In the genomic region with DNA sequence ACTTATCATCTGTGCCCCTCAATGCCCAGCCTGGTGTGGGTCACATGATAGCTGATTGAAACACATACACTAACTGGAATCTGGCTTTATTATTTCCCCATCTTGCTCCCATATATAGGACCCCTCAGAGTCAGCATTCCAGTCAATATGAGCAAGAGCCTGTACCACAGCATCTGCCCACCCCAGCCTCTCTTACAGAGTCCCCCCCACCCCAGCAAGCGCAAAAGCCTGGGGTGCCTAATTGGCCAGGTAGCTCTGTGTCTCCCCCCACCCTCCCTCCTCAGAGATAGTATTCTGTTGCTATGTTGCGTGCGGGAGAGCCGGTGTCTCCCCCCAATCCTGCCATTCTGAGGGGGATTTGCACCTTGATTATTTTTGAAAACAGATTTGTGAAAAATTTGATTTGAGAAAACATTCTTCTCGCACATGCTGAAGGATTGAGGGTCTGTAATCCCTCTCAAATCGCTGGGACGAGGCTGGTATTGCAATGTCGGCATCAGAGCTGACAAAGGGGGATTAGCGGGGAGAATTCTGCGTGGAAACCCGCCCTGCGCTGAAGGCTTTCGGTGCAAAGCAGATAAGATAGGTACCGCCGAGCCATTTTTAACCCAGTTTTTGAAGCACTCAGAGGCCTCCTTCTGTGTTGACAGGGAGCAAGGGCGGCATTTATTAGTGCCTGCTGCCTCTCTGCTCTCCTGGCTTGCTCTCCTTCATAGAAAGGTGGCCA, we compare ENCODE assay signal across 24 mouse cellular contexts.
A peak's percentile ranks its signal among the peaks of the same experiment; 100 is the strongest.
DNase-seq lines count a peak whose midpoint lies in the region; ATAC-seq and TF ChIP-seq lines count a peak whose summit lies in the region.
"Had no signal": no experiment of that assay in that cellular context is flagged by ENCODE, and none has a peak within 500 bp of the region (broad histone marks: within the 10 kb centered on the region; RNA-seq: fewer than 3 reads in every experiment).

No protein-coding gene starts in this region.

- no peaks in the 10 kb centered on the region for H3K27me3 ChIP-seq in forebrain, embryonic 14.5 days (replicated peaks; ENCODE audit: control insufficient read depth, insufficient read depth, low read length)
- H3K27me3 ChIP-seq in forebrain, embryonic 11.5 days (ENCODE audit: control insufficient read depth, insufficient read depth, low read length) = no peaks in the 10 kb centered on the region
- 0 out of 2 replicates have a peak, but pooled peaks cover 5% of the 10 kb centered on the region for H3K27me3 ChIP-seq in heart, embryonic 15.5 days
- H3K27me3 ChIP-seq in forebrain, embryonic 16.5 days (replicated peaks; ENCODE audit: control insufficient read depth, insufficient read depth, low read length) = no peaks in the 10 kb centered on the region
- no peaks in the 10 kb centered on the region for H3K27me3 ChIP-seq in midbrain, postnatal 0 days (ENCODE audit: insufficient read depth, low read length)
- H3K27me3 ChIP-seq: embryonic facial prominence, embryonic 12.5 days; limb, embryonic 13.5 days; liver, embryonic 13.5 days had no signal

- peaks cover 3% of the 10 kb centered on the region for H3K4me1 ChIP-seq in forebrain, embryonic 14.5 days (ENCODE audit: control insufficient read depth, insufficient read depth, low read length)
- H3K4me1 ChIP-seq in forebrain, embryonic 11.5 days (replicated peaks; ENCODE audit: control insufficient read depth, insufficient read depth, low read length) = no peaks in the 10 kb centered on the region
- peaks cover 13% of the 10 kb centered on the region for H3K4me1 ChIP-seq in heart, embryonic 15.5 days (replicated peaks)
- peaks cover 12% of the 10 kb centered on the region for H3K4me1 ChIP-seq in forebrain, embryonic 16.5 days (replicated peaks; ENCODE audit: control insufficient read depth, insufficient read depth, low read length)
- H3K4me1 ChIP-seq in midbrain, postnatal 0 days (ENCODE audit: insufficient read depth, low read length) = 0 out of 2 replicates have a peak, but pooled peaks cover 10% of the 10 kb centered on the region
- H3K4me1 ChIP-seq: embryonic facial prominence, embryonic 12.5 days; liver, embryonic 13.5 days had no signal

- peak overlapping the region; percentile 52; the same call in 1 of the 2 replicates for H3K27ac ChIP-seq in forebrain, embryonic 14.5 days (ENCODE audit: low read depth, low read length)
- no peak overlapping the region for H3K27ac ChIP-seq in forebrain, embryonic 11.5 days (ENCODE audit: low read depth, low read length)
- H3K27ac ChIP-seq in heart, embryonic 15.5 days = no peak overlapping the region
- peak overlapping the region; percentile 13; the same call in 1 of the 2 replicates for H3K27ac ChIP-seq in forebrain, embryonic 16.5 days (ENCODE audit: low read length)
- H3K27ac ChIP-seq in midbrain, postnatal 0 days (ENCODE audit: low read depth, low read length) = peak overlapping the region; percentile 44
- H3K27ac ChIP-seq: embryonic facial prominence, embryonic 12.5 days; hindbrain, embryonic 14.5 days; limb, embryonic 13.5 days; liver, embryonic 13.5 days had no signal

- no peak overlapping the region for H3K4me2 ChIP-seq in forebrain, embryonic 14.5 days (ENCODE audit: low read length)
- no peak overlapping the region for H3K4me2 ChIP-seq in forebrain, embryonic 11.5 days (ENCODE audit: low read depth, low read length, severe bottlenecking)
- H3K4me2 ChIP-seq in heart, embryonic 15.5 days = peak overlapping the region; percentile 20
- no peak overlapping the region for H3K4me2 ChIP-seq in forebrain, embryonic 16.5 days (ENCODE audit: low read length)
- no peak overlapping the region for H3K4me2 ChIP-seq in midbrain, postnatal 0 days (ENCODE audit: low read depth, low read length, poor library complexity, severe bottlenecking)
- H3K4me2 ChIP-seq: embryonic facial prominence, embryonic 12.5 days; hindbrain, embryonic 14.5 days; limb, embryonic 13.5 days; liver, embryonic 13.5 days; lung, embryonic 14.5 days had no signal

- no peak for TF ChIP-seq CTCF in midbrain, postnatal 0 days (IDR thresholded peaks at IDR 0.05)

- ATAC-seq in forebrain, embryonic 14.5 days = no peak
- no peak for ATAC-seq in forebrain, embryonic 11.5 days (replicated peaks; ENCODE audit: low FRiP score)
- ATAC-seq in heart, embryonic 15.5 days (replicated peaks; ENCODE audit: insufficient number of reproducible peaks, insufficient read depth, low FRiP score, low read depth) = no peak
- ATAC-seq in forebrain, embryonic 16.5 days = no peak
- ATAC-seq in midbrain, postnatal 0 days (ENCODE audit: low FRiP score) = no peak; the same call in 1 of the 2 replicates
- ATAC-seq: CD4-positive, CD25-positive, alpha-beta regulatory T cell, adult 4 months; Patski had no signal

- 68% methylated on average over 16 of the region's 16 CpGs for WGBS in forebrain, embryonic 14.5 days
- 71% methylated on average over 16 of the region's 16 CpGs for WGBS in forebrain, embryonic 11.5 days
- WGBS in heart, embryonic 15.5 days = 33% methylated on average over 16 of the region's 16 CpGs
- 59% methylated on average over 16 of the region's 16 CpGs for WGBS in forebrain, embryonic 16.5 days
- 32% methylated on average over 16 of the region's 16 CpGs for WGBS in midbrain, postnatal 0 days

- DNase-seq in forebrain, embryonic 14.5 days (ENCODE audit: low spot score) = no peak
- DNase-seq in forebrain, embryonic 11.5 days (ENCODE audit: low spot score) = no peak
- no peak for DNase-seq in heart, postnatal 14 days
- DNase-seq in midbrain, postnatal 0 days (ENCODE audit: low spot score) = no peak
- DNase-seq in left cerebral cortex, postnatal 14 days (ENCODE audit: low spot score in 2 of 2) = no peak
- DNase-seq: adrenal gland, adult 8-10 months; cerebellum, adult 11 months; cerebellum, postnatal 10 days; gastrocnemius, postnatal 10 days; kidney, adult 8-10 months; kidney, postnatal 14 days; liver, embryonic 13.5 days; lung, embryonic 14.5 days; lung, postnatal 36 days; right cerebral cortex, adult 18-20 months; thymus, postnatal 14 days had no signal

- no peaks in the 10 kb centered on the region for H3K9me3 ChIP-seq in forebrain, embryonic 14.5 days (replicated peaks; ENCODE audit: control insufficient read depth, low read length)
- H3K9me3 ChIP-seq in forebrain, embryonic 11.5 days (ENCODE audit: control insufficient read depth, low read length) = no peaks in the 10 kb centered on the region
- H3K9me3 ChIP-seq in heart, embryonic 15.5 days (replicated peaks) = no peaks in the 10 kb centered on the region
- H3K9me3 ChIP-seq in forebrain, embryonic 16.5 days (ENCODE audit: control insufficient read depth, low read length) = no peaks in the 10 kb centered on the region
- no peaks in the 10 kb centered on the region for H3K9me3 ChIP-seq in midbrain, postnatal 0 days (ENCODE audit: low read length)
- H3K9me3 ChIP-seq: embryonic facial prominence, embryonic 12.5 days; limb, embryonic 13.5 days; liver, embryonic 13.5 days had no signal

- no peak overlapping the region for H3K4me3 ChIP-seq in forebrain, embryonic 14.5 days (ENCODE audit: low read depth, low read length)
- no peak overlapping the region for H3K4me3 ChIP-seq in forebrain, embryonic 11.5 days (ENCODE audit: low read depth, low read length)
- no peak overlapping the region for H3K4me3 ChIP-seq in heart, embryonic 15.5 days
- H3K4me3 ChIP-seq in forebrain, embryonic 16.5 days (replicated peaks; ENCODE audit: low read length) = no peak overlapping the region
- H3K4me3 ChIP-seq in midbrain, postnatal 0 days (ENCODE audit: low read depth, low read length) = no peak overlapping the region
- H3K4me3 ChIP-seq: embryonic facial prominence, embryonic 12.5 days; erythroblast, embryonic 14.5 days; limb, embryonic 13.5 days; liver, embryonic 13.5 days had no signal

- no peaks in the 10 kb centered on the region for H3K36me3 ChIP-seq in forebrain, embryonic 14.5 days (ENCODE audit: control insufficient read depth, insufficient read depth, low read length)
- no peaks in the 10 kb centered on the region for H3K36me3 ChIP-seq in forebrain, embryonic 11.5 days (ENCODE audit: control insufficient read depth, insufficient read depth, low read length)
- H3K36me3 ChIP-seq in heart, embryonic 15.5 days = no peaks in the 10 kb centered on the region
- H3K36me3 ChIP-seq in forebrain, embryonic 16.5 days (ENCODE audit: control insufficient read depth, insufficient read depth) = no peaks in the 10 kb centered on the region
- H3K36me3 ChIP-seq in midbrain, postnatal 0 days (ENCODE audit: insufficient read depth, low read length) = no peaks in the 10 kb centered on the region
- H3K36me3 ChIP-seq: embryonic facial prominence, embryonic 12.5 days; limb, embryonic 13.5 days; liver, embryonic 13.5 days had no signal

- H3K9ac ChIP-seq in forebrain, embryonic 14.5 days (ENCODE audit: low read length) = no peak overlapping the region
- no peak overlapping the region for H3K9ac ChIP-seq in forebrain, embryonic 11.5 days (ENCODE audit: low read length)
- no peak overlapping the region; the same call in 1 of the 2 replicates for H3K9ac ChIP-seq in heart, embryonic 15.5 days
- H3K9ac ChIP-seq in forebrain, embryonic 16.5 days (replicated peaks; ENCODE audit: low read depth, low read length) = peak overlapping the region; percentile 18; the same call in 1 of the 2 replicates
- no peak overlapping the region for H3K9ac ChIP-seq in midbrain, postnatal 0 days (replicated peaks; ENCODE audit: low read length, poor library complexity, severe bottlenecking)
- H3K9ac ChIP-seq: embryonic facial prominence, embryonic 12.5 days; hindbrain, embryonic 14.5 days; limb, embryonic 13.5 days; liver, embryonic 13.5 days; lung, embryonic 14.5 days had no signal

- intact Hi-C loops in heart, postnatal 14 days (cut with DNase I) = no loop called here
- intact Hi-C loops in left cerebral cortex, postnatal 14 days (cut with DNase I) = no loop called here

Comparison
In these comparisons a context has a peak if more than half of its experiments do, and no peak if none do; other contexts are left out.
1. H3K27ac ChIP-seq: peak in forebrain, embryonic 14.5 days (single experiment), forebrain, embryonic 16.5 days (single experiment) and midbrain, postnatal 0 days (single experiment); none in forebrain, embryonic 11.5 days (single experiment) and heart, embryonic 15.5 days (single experiment).